Mouse (Mus musculus): ENCODE data around the gene Kcnn3.

DNA sequence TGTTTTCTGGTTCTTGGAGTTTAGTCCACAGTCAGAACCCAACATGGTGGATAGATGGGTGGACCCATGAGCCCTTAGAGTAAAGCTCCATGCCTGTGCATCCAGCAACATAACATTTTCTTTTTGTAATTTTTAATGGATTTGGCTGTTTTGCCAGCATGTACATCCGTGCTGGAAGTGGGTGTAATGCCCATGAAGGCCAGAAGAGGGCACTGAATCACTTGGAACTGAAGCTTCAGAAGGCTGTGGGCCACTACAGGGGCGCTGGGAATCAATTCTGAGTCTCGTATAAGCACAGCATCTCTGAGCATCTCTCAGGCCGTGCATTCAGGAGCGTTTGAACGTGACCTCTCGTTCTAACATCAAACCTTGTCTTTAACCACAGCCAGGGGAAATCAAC lies 79.0 kb downstream of the Kcnn3 start:
- TF ChIP-seq CTCF (IDR thresholded peaks at IDR 0.05; ENCODE audit: borderline replicate concordance, insufficient read depth, low read depth, low read length) (no peak), POLR2A (IDR thresholded peaks at IDR 0.05; ENCODE audit: borderline replicate concordance, insufficient read depth, low read length) (no peak)

Data from cerebellum, adult 2 months (tissue).